Mouse (Mus musculus) liver, embryonic 14.5 days (tissue): Measurements from ENCODE around the gene Nfya. TPM values are rescaled to one million over a fixed set of nuclear protein-coding genes. Genes with fewer than 3 reads are reported as not detected.
A peak's percentile ranks its signal among the peaks of the same experiment; 100 is the strongest.

Experiments used
- ATAC-seq: fragments of 200-750 bp; cut with Nextera tagmentation; 2 replicates; pipeline ENCODE4 v1.8.0; 2017; ENCODE audit warnings: moderate number of reproducible peaks, mild to moderate bottlenecking, moderate library complexity; ENCODE audit not compliant: insufficient read depth
- DNase-seq, 3 experiments: peaks; one replicate each; pipeline ENCODE4 v3.0.0-alpha.2; 2012 to 2013; ENCODE audit warnings: low read depth in 3 of 3, low spot score in 3 of 3
- H3K27ac ChIP-seq: fragments of 300-500 bp; sonication (generic); 2 replicates; pipeline ENCODE4 v1.5.1; 2014; ENCODE audit warnings: moderate library complexity, mild to moderate bottlenecking, control low read depth, inconsistent platforms
- H3K27me3 ChIP-seq: fragments of 300-500 bp; sonication (generic); 2 replicates; pipeline ENCODE4 v1.6.1; 2014; ENCODE audit warnings: mild to moderate bottlenecking, low read length, moderate library complexity; ENCODE audit not compliant: control insufficient read depth, insufficient read depth
- H3K36me3 ChIP-seq: fragments of 300-500 bp; sonication (generic); replicated peaks from 2 replicates; pipeline ENCODE4 v1.6.1; 2014; ENCODE audit warnings: low read depth; ENCODE audit not compliant: control insufficient read depth, insufficient read depth
- H3K4me1 ChIP-seq, 2 experiments: fragments of 200-500 bp in 1 of 2; fragments of 300-500 bp in 1 of 2; sonication (generic) in 1 of 2; replicated peaks; 2 replicates each; pipeline ENCODE4 v1.6.1; 2012 to 2014; ENCODE audit warnings: antibody characterized with exemption in 1 of 2, inconsistent platforms in 1 of 2, low read length in 1 of 2; ENCODE audit not compliant: control insufficient read depth in 2 of 2, insufficient read depth in 2 of 2
- H3K4me2 ChIP-seq: fragments of 300-500 bp; sonication (generic); 2 replicates; pipeline ENCODE4 v1.6.1; 2014; ENCODE audit warnings: low read depth, mild to moderate bottlenecking, control low read depth, moderate library complexity
- H3K4me3 ChIP-seq, 2 experiments: fragments of 200-500 bp in 1 of 2; fragments of 300-500 bp in 1 of 2; sonication (generic) in 1 of 2; 2 replicates each; pipeline ENCODE4 v1.5.1; 2012 to 2014; ENCODE audit warnings: low read depth in 2 of 2, low read length in 2 of 2, mild to moderate bottlenecking in 2 of 2, control low read depth in 1 of 2, inconsistent platforms in 1 of 2, moderate library complexity in 1 of 2; ENCODE audit not compliant: insufficient read depth in 1 of 2
- H3K9ac ChIP-seq: fragments of 300-500 bp; sonication (generic); replicated peaks from 2 replicates; pipeline ENCODE4 v1.6.1; 2014; ENCODE audit warnings: mild to moderate bottlenecking, control low read depth, moderate library complexity
- H3K9me3 ChIP-seq: fragments of 300-500 bp; sonication (generic); 2 replicates; pipeline ENCODE4 v1.6.1; 2016; ENCODE audit warnings: low read length, mixed read lengths; ENCODE audit not compliant: control insufficient read depth
- CTCF ChIP-seq: IDR thresholded peaks from 2 replicates; pipeline ENCODE4 v1.5.1; 2016; ENCODE audit warnings: antibody characterized with exemption, low read depth, control low read depth
- EP300 ChIP-seq: IDR thresholded peaks from 2 replicates; pipeline ENCODE4 v1.6.1; 2016; ENCODE audit warnings: antibody characterized with exemption, low read depth
- WGBS: fragments of 180-500 bp; shearing (Covaris S2); extraction: QIAGEN DNeasy Blood & Tissue Kit; methylation state at CpG from one replicate; pipeline ENCODE4 v1.1.7; 2014; ENCODE audit not compliant: insufficient replicate concordance; 5-methylcytosine and 5-hydroxymethylcytosine counted together
- polyA plus RNA-seq, 2 experiments: library from polyadenylated mRNA; depleted of rRNA in 1 of 2; stranded (reverse) in 1 of 2; unstranded in 1 of 2; fragments of >200 nt; fragmentation: Nextera tagmentation in 1 of 2; extraction: Ambion mirVana in 1 of 2; gene quantifications; 2 replicates each; pipeline versions ENCODE4 v1.2.1 to v1.2.3; 2012 to 2014

Gene Nfya
- polyA plus RNA-seq, 2 experiments: 6.9 to 32.7 TPM

GRCm38 (mm10) chr17:48407154-48407553 is 2.6 kb downstream of the Nfya start:
- peak in 1 of 3 experiments; percentile 50 for DNase-seq
- WGBS: 22% methylated on average over 4 of the region's 4 CpGs
- Histone ChIP-seq H3K9ac (peak overlapping the region; percentile 97), H3K27ac (peak overlapping the region; percentile 99), H3K36me3 (peaks cover 11% of the 10 kb centered on the region), H3K27me3 (no peaks in the 10 kb centered on the region), H3K4me2 (peak overlapping the region; percentile 94), H3K4me3 (peak overlapping the region; percentile 43 to 91), H3K4me1 (peaks cover 45 to 52% of the 10 kb centered on the region in 2 experiments), H3K9me3 (no peaks in the 10 kb centered on the region)
- ATAC-seq: no peak
- TF ChIP-seq EP300 (peak; percentile 6; the same call in 1 of the 2 replicates), CTCF (no peak)

- WGBS: 18% methylated on average over 1 of the region's 1 CpGs
- DNase-seq (peak in 1 of 3 experiments; percentile 85), ATAC-seq (peak; percentile 3; the same call in 1 of the 2 replicates)
- TF ChIP-seq CTCF (no peak), EP300 (peak; percentile 68)
- Histone ChIP-seq H3K27ac (peak overlapping the region; percentile 0), H3K4me2 (peak overlapping the region; percentile 43), H3K36me3 (peaks cover 18% of the 10 kb centered on the region), H3K9me3 (no peaks in the 10 kb centered on the region), H3K4me3 (no peak overlapping the region), H3K4me1 (peaks cover 34 to 43% of the 10 kb centered on the region in 2 experiments), H3K9ac (no peak overlapping the region), H3K27me3 (no peaks in the 10 kb centered on the region)
These were observed 5.0 kb downstream of the Nfya start for GRCm38 (mm10) chr17:48404706-48405105.

- H3K9ac ChIP-seq: no peak overlapping the region
- 58% methylated on average over 2 of the region's 2 CpGs for WGBS
These were observed 5.9 kb downstream of the Nfya start for GRCm38 (mm10) chr17:48403848-48404247.

GRCm38 (mm10) chr17:48402751-48403150 is 7.0 kb downstream of the Nfya start:
- Histone ChIP-seq H3K27me3 (no peaks in the 10 kb centered on the region), H3K9me3 (no peaks in the 10 kb centered on the region), H3K4me2 (no peak overlapping the region), H3K4me3 (no peak overlapping the region), H3K27ac (no peak overlapping the region), H3K9ac (no peak overlapping the region), H3K4me1 (peaks cover 32 to 40% of the 10 kb centered on the region in 2 experiments), H3K36me3 (peaks cover 38% of the 10 kb centered on the region)
- DNase-seq: no peak
- TF ChIP-seq EP300 (no peak), CTCF (no peak)
- WGBS: 76% methylated on average over 3 of the region's 3 CpGs
- no peak for ATAC-seq

More at GRCm38 (mm10) chr17:48403848-48404247, 5.9 kb downstream of the Nfya start:
- Histone ChIP-seq H3K9me3 (no peaks in the 10 kb centered on the region), H3K27ac (no peak overlapping the region), H3K4me3 (no peak overlapping the region), H3K4me1 (peaks cover 34 to 43% of the 10 kb centered on the region in 2 experiments), H3K36me3 (peaks cover 27% of the 10 kb centered on the region), H3K27me3 (no peaks in the 10 kb centered on the region), H3K4me2 (no peak overlapping the region; the same call in 1 of the 2 replicates)
- ATAC-seq (no peak), DNase-seq (no peak)
- TF ChIP-seq CTCF: no peak
- no peak for TF ChIP-seq EP300

GRCm38 (mm10) chr17:48401710-48402109 is 8.0 kb downstream of the Nfya start:
- ATAC-seq (no peak), DNase-seq (no peak)
- H3K4me3 ChIP-seq: no peak overlapping the region
- no peak overlapping the region for H3K9ac ChIP-seq
- WGBS: 83% methylated on average over 4 of the region's 4 CpGs
- TF ChIP-seq EP300 (no peak), CTCF (no peak)
- no peaks in the 10 kb centered on the region for H3K27me3 ChIP-seq
- no peaks in the 10 kb centered on the region for H3K9me3 ChIP-seq
- H3K27ac ChIP-seq: no peak overlapping the region
- H3K36me3 ChIP-seq: peaks cover 47% of the 10 kb centered on the region
- H3K4me2 ChIP-seq: no peak overlapping the region
- peaks cover 22 to 30% of the 10 kb centered on the region in 2 experiments for H3K4me1 ChIP-seq
